Mouse (Mus musculus): ENCODE data around the gene Hmga1b.
"Not testable (repeated sequence)": the region's sequence is repeated elsewhere in the genome, so short reads cannot be mapped to it uniquely, and the experiment has no call there.

The Hmga1b gene

DNA sequence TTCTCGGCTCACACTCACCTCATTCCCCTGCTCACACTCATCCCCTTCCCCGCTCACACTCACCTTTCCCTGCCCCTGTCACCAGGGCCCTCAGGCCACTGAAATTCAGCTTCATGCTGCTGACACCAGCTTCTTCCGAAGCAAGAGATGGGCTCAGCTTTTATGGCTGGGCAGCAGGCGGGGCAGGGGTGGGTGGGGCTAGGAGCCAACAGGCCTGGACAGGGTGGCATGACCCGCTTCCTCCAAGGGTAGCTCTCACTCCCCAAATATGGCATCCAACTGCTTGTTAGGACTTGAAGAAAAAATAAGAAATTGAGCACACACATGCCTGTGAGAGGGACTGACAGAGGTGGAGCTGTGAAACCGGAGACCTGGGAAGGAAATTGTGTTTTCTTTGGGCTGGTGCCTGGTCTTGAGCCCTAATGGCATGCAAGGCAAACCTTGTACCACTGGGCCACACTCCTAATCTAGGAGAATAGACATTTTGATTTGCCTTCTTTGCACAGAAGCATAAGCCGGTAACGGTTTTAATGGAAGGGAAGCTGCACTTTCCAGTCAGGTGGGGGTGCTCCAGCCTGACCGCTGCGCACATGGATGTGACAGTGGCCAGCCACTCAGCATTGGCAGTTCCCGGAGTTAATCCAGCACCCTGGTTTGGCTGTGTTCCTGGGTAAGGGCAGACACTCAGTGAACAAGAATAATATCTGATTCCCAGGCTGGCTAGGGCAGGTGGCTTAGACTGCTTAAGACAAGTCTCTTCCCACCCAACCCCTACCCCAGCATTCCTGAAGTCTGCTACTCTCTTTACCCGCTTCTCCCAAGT is 30.5 kb upstream of the Hmga1b start, which contains the start of gene Cbr2:
TSS of gene Cbr2 (minus strand) at position 257 of the 823 bp plus-strand sequence.
- DNase-seq (ENCODE audit: low read depth, low spot score) = peak; percentile 90

DNA sequence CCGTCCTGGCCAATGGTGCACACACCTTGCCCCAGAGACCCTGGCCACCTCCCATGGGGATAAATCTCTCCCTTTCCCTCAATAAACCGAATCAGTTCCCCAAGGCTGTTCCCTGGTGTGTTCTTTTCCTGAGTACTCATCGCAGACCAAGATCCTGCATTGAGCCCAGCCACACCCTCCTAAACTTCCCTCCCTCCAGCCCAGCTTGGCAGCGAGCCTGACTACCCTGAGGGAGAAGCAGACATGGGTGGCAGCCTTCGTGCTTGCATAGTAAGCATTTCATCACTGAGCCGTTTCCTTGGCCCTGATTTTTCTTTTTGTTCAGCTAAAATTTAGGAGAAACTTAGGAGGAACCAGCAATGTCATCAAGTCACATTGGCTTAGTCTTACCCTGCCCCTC is 29.1 kb upstream of the Hmga1b start:
- DNase-seq (ENCODE audit: low read depth, low spot score) = peak; percentile 83

DNA sequence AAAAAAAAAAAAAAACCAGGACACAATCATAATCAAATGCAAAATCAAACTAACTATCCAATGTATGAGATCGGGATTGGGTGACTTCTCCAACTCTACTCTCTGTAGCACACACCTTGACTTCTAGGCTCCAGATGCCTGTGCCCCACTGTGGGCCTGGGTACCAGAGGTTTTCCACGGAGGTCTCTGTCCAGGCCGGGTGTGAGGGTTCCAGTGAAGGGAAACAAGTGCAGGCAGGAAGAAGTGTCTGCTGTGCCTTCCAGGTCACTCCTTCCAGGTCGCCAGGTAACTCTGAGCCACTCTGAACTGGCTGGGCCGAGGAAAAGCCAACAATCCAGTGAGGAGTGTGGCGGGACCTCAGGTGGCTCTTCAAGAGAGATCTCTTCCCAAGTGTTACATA is 26.2 kb upstream of the Hmga1b start:
- DNase-seq (ENCODE audit: low read depth, low spot score) = no peak

DNA sequence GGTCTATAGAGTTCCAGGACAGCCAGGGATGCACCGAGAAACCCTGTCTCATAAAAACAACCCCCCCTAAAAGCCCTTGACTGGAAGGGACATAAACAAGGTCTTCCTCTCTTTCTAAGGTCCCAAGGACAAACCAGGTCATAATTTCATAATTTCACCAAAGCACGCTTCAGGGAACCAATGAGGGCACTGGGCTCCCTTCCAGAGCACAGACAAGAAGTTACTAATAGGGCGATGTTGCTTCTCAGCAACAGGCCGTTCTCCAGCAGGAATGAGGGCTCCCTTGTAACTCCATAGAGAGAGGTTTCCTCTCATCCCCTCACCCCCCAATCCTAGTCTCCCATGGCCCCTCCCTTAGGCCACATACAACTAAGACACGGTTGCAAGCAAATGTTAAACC is 21.6 kb upstream of the Hmga1b start:
- no peak for DNase-seq (ENCODE audit: low read depth, low spot score)

DNA sequence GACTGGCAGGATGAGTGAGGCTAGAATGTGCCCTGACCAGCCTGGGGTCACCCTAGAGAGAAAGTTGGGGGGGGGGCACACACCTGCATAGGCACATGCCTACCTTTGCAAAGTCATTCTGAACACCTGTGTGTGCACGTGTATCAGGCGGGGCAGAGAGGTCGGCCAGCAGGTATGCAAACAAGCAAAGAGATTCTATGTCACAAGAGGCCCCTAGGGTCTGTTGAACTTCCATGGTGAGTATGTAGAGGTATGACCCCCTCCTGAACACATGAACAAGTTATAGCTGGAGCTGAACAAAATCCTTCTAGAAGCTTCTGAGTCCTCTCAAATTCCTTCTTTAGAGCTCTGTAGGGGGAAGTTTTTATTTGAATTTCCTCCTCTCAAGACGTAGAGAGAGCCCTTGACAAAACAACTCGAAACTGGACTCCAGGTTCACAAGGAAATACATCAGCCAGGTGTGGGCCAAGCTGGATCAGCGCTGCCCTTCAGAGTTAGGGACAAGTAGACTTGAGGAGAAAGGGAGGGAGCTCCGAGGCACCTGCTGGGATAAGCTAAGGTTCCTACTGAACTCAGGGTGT is 18.4 kb upstream of the Hmga1b start:
- DNase-seq (ENCODE audit: low read depth, low spot score) = no peak

DNA sequence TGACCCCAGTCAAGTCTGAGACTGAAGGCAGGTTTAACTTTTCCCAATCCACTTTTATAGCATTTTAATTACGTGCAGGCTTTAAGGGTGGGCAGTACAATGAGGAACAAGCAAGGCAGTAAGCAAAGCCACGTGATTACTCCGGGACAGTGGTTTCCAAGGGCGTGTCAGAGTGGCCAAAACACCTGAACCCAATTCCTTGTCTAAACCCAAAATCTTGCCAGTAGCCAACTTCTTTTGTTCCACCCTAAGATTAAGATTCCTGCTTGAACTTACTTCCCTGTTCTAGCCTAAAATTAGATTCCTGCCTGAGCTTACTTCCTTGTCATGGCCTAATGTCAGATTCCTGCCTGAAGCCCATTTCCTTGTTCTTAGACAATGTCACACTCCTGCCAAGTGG is 14.6 kb upstream of the Hmga1b start:
- no peak for DNase-seq (ENCODE audit: low read depth, low spot score)

DNA sequence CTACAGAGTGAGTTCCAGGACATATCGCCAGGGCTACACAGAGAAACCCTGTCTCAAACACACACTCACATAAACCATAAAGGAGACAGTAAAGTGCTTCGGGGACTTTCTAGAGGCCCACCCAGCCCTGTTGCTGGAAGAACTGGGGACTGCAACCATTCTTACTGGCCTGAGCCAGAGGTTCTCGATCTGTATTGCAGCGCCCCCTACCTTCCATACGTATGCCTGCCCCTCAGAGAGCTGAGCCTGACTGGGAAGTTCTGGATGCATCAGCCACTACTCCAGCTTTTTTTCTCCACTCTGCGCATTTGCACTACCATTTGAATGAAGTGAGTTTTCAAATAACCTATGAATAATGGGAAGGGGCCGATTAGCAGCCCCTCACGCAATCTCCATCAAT is 13.2 kb upstream of the Hmga1b start:
- DNase-seq (ENCODE audit: low read depth, low spot score) = peak; percentile 39

DNA sequence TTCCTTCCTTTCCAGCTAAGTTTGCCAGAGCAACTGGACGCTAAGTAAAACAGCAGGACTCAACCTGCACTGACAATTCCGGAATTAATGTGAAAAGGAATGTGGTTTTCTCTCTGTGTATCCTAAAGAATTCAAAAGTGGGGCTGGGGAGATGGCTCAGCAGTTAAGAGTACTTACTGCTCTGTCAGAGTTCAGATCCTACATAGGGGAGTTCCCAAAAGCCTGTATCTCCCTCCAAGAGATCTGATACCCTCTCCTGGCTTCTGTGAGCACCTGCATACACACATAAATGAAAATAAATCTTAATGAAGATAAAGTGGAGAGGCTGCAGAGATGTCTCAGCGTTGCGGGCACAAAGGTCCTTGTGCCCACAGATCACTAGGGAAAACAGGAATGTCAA is 11.0 kb upstream of the Hmga1b start:
- DNase-seq (ENCODE audit: low read depth, low spot score) = peak; percentile 53

DNA sequence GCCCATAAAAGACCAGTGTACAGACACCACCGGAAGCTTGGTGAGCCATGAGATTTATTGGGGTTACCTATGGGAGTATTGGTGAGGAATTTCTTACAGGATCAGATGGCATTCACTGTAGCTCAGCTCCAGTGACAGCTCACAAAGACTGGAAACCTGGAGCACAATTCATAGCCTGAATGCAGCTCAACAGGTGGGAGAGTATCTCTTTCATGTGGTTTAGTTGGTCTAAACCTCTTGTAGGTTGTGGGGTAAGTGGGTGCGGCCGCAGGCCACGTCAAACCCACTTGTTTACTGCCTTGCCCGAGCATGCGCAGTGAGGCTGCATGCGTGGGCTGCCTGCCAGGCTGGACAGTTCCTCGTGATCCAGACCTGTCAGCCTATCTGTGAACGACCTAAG is 2.4 kb upstream of the Hmga1b start:
- DNase-seq (ENCODE audit: low read depth, low spot score) = no peak

DNA sequence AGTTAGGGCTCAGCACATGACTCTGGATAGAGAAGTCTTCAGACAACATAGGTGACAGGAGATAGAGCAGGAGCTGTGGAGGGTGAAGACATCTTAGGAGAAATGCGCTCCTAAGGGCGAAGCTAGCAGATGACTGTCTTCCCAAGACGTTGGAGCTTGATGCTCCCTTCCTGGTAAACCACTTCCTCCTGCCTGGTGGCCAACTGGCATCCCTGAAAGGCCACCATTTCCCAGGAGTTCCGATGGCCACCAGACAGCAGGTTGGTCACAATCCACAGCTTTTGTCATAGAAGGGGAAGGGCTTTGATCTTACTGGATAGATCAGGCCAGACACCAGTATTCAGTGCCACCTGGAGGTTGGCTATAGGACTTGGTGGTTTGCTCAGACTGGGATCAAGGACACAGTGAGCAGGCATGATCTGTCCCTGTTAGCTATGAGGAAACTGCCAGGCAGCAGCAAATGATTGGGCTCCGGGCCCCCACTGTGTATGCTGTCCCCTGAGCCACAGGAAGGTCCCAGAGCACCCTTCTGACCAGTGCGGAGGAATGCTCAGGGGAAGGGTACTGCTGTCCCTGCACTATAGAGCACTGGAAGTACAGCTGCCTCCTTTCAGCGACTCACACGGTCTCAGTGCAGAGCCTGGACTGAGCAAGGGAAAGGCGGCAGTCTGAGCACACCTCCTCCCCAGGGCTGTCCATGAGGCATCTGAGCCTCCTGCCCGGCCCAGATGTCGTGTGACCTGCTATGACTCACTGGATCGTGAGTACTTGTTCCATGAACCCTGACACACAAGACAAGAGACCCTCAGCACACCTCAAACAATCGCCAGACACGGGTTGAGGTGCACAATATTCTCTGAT is 553 bp upstream of the Hmga1b start:
- DNase-seq (ENCODE audit: low read depth, low spot score) = peak; percentile 55

DNA sequence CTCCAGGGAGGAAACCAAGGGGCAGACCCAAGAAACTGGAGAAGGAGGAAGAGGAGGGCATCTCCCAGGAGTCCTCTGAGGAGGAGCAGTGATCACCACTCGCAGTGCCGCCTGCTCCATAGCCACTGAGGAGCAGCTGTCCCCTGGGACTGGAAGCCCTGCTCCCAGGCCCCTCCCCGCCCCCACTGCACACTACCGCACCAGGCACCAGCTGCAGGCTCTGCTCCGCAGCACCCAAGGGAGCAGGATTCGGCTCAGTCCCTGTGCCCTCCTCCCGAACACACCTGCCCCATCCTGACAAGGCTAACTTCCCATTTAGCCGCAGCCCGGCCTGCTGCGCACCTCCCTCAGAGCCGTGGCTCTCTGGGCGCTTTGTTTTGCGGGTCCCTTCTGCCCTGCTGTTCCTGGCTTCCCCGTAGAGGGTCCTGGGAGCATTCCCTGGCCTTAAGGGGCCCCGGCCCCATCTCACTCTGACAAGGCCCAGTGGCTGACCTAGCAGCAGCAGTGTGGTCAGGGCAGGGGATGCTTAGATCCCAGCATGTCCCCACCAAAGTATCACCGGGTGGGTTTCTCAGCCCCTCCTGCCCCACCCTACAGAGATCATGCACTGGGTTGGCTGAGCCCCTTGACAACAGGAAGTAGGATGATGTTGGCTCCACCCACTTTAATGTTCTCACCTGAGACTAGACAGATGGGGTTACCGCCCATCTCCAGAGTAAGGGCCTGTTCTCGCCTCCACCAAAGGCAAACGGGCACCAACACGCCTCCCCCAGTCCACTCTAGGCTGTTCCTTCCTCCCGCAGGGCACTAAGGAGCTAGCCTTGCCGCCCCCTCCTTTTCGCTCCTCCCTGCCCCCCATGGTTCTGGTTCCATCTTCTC is 766 bp downstream of the Hmga1b start:
- not testable (repeated sequence) for DNase-seq (ENCODE audit: low read depth, low spot score)

DNA sequence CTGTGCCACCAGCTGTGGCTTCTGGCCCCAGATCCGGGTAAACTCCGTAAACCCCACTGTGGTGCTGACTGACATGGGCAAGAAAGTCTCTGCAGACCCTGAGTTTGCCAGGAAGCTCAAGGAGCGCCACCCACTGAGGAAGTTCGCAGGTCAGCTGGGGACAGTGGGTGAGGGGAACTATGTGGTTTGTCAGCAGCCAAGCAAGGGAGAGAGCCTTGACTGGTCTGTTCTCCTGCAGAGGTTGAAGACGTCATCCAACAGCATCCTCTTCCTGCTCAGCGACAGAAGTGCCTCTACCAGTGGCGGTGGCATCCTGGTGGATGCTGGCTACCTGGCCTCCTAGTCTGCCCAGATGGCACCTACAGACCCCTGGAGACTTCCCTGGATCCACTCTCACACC is 4.4 kb downstream of the Hmga1b start:
- DNase-seq (ENCODE audit: low read depth, low spot score) = not testable (repeated sequence)

DNA sequence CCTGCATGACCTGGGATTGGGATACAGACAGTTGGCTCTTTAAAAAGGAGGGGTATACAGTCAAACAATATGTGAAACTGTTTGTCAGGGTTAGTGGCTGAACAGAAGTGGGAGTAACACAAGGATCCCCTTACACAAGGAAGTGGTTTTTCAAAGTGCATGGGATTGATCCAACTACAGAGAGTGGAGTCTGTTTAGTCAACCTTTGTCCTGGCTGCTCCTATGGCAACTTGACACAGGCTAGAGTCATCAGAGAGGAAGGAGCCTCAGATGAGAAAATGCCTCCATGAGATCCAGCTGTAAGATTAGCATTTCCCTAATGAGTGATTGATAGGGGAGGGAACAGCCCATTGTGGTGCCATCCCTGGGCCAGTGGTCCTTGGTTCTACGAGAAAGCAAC is 5.6 kb downstream of the Hmga1b start:
- DNase-seq (ENCODE audit: low read depth, low spot score) = peak; percentile 63

DNA sequence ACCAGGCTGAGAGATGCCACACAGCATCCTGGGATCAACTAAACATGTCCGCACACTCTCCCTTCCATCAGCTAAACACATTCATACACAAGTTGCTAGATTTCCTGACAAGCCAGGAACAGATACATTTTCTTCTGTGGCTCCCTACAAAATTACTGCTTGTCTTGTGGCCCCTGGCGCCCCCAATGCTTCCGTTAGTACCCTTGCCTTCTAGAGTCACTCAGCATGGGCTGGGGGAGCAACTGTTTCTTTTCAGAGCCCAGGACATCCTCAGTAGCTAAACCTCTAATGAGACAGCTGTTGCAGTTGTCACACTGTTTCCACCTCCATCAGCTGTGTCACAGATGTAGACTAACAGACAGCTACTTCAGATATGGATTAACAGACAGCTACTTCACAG is 10.2 kb downstream of the Hmga1b start:
- no peak for DNase-seq (ENCODE audit: low read depth, low spot score)

DNA sequence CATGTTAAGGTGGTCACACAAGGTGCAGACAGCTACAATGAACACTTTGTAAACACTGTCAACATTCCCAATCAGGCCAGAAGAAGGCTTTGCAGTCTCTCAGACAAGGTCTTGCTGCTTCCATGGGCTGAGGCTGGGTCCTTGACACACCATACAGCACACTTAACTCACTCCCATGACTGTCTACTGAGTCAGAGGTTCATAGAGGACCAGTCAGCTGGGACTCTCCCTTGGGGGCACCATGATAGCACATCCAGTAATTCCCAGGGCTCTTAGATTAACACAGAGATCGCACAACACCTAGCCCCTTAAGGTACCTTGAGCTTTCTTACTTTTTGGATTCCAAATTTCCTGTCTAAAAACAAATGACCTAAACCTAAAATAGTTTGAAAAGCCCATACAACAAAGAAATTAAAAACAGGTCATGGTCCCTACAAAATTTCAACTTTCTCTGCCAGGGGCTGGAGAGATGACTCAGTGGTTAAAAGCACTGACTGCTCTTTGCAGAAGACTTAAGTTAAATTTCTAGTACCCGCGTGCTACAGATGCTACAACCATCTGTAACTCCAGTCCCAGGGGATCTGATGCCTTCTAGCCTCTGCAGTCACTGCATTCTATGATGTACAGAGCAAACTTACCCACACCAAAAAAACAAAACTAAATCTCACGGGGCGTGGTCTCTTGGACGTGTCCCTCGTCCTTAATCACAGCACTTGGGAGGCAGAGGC is 11.0 kb downstream of the Hmga1b start:
- DNase-seq (ENCODE audit: low read depth, low spot score) = peak; percentile 77

DNA sequence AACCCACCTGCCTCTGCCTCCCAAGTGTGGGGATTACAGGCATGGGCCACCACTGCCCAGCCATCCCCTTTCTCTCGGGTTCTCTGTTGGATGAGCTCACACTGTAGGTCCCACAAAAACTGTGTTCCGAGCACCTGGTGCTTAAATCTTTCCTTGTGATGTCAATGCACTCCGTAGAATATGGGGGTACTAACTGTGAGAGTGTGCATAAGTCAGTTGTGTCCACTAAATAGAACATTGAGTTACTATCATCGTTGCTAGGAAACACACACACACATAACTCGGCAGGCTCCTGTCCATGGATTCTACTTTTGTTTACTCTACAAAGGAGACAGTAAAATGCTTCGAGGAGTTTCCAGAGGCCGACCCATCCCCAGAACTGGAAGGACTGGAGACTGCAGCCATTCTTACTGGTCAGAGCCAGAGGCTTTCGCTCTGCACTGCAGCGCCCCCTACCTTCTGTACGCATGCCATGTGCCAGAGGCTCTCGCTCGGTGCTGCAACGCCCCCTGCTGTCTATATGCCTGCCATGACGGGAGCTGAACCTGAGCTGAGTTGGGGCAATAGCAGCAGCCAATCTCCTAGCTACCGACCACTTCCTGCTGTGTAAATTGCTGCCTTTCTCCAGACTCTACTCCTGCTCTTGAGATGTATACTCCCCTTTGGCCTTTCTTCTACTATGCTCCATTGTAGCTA is 13.3 kb downstream of the Hmga1b start:
- peak; percentile 97 for DNase-seq (ENCODE audit: low read depth, low spot score)

DNA sequence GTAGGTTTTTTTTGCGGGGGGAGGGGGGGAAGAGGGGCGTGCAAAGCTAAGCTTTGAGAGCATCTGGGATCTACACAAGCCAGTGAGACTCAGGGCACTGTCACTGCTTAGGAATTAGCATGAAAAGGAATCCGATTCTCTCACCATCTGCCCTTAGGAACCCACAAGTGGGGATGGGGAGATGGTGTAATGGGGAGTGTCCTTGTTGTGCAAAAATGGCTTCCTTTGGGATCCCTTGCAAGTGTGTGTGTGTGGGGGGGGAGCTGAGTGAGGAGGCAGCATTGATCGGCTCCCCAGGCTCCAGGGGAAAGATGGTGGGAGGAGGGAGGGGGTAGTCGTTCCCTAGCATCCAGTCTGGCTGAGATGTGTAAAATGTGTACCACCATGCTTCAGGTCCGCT is 14.5 kb downstream of the Hmga1b start:
- DNase-seq (ENCODE audit: low read depth, low spot score) = no peak

DNA sequence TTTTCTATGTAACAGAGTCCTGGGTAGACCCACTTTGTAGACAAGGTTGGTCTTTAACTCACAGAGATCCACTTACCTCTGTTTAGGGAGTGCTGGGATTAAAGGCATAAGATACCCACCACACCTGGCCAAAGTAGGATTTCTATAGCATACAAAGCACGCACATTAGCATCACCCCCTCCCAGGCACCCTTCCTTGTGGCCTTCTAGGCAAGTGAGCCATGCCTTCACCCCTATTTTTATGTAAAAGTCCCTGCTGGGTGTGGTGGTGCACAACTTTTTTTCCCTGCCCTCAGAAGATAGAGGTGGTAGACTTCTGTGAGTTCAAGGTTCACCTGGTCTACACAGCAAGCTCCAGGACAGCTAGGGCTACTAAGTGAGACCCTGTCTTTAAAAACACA is 17.3 kb downstream of the Hmga1b start:
- no peak for DNase-seq (ENCODE audit: low read depth, low spot score)

DNA sequence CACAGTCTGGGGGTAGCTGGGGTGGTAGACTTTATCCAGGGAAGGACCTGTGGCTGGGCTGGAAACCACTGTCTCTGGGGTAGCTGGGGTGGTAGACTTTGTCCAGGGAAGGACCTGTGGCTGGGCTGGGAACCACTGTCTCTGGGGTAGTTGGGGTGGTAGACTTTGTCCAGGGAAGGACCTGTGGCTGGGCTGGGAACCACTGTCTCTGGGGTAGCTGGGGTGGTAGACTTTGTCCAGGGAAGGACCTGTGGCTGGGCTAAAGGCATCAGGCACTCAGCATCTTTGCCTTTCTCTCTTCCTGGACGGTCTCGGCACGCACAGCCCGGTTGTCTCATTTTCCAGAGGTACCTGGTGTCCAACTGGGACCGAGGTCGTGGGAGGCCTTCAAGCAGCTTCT is 18.8 kb downstream of the Hmga1b start:
- not testable (repeated sequence) for DNase-seq (ENCODE audit: low read depth, low spot score)

DNA sequence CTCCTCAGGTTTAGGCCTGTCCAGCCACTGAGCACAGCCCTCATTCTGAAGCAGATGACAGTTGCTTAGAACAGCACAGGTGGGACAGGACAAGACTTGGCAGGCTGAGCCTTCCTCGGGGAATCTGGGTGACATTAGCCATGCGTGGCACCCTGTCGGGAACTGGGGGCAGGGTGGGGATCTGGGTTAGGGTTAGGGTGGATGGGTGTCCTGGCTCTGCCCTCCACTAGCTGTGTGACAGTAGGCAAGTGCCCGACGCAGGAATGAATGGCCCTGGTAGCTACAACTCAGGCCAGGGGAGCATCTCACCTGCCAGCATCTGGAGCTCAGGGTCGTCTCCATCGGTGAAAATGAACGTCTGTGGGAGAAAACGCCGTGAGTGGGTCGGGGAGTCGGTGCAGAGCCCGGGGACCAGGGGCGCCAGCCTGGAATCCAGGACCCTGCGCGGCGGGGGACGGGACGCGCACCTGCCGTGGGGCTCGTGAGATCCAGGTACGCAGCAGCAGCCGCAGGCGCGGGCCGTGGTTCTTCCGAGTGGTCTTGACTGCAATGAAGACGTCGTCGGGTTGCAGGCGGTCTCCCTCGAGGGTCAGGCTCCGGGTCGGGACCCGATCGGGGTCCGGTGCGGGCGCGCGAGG is 21.0 kb downstream of the Hmga1b start:
- DNase-seq (ENCODE audit: low read depth, low spot score) = no peak

All from 3T3-L1 (cell line).